Mouse (Mus musculus) CD4-positive, CD25-positive, alpha-beta regulatory T cell, adult 2 months (primary cell): ENCODE data around the gene Maz.

Experiments
- DNase-seq: peaks from one replicate; pipeline ENCODE4 v3.0.0-alpha.2; 2012; ENCODE audit warnings: low read depth, low spot score

Gene Maz

GRCm38 (mm10) chr7:127026984-127027726, at the start of gene Maz:
Gene Maz (minus strand): TSS chr7:127027037.
- peak; percentile 100 for DNase-seq

DNA sequence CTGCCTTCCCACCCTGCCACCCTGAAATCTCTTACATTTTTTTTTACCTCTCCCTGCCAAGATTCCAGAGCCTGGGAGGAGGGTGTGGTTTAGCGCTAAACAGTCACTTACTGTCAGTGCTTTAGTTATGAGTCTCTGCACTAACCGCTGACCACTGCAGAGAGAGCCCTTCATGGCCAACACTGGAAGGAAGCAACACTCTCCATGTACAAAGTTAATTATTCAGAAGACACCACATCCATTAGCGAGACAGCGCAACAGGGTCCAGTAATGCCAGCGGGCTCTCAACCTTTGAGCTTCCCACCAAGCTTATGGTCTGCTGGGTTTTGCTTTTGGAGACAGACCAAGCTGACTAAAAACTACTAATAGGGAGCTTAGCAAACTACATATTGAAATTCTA, 49.4 kb upstream of the Maz start:
- no peak for DNase-seq

- no peak for DNase-seq
Observed at GRCm38 (mm10) chr7:127073221-127073620, 46.4 kb upstream of the Maz start.

DNA sequence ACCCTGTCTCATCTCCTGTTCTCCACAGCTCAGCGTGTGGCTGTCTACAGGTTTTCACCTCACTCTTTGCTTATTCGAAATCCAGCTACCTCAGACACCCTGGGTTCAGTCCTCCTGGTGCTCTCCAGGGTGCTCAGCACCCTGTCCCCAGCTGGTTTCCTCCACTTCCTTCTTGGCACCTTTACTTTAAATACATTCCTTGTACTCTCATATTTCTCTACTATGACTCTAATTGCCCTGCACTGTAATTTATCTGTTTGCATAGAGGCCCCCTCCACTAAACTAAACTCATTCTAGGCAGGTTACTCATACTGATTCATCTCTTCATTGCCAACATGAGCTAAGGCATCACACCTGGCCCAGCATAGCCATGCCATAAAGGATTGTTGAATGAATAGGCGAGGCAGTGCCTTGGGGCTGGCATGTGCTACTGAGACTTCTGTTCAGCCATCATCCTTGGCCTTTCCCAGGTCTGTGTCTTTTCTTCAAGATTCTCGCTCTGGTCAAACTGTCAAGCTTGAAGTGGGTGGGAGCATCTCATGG, 44.1 kb upstream of the Maz start:
- DNase-seq = no peak

DNA sequence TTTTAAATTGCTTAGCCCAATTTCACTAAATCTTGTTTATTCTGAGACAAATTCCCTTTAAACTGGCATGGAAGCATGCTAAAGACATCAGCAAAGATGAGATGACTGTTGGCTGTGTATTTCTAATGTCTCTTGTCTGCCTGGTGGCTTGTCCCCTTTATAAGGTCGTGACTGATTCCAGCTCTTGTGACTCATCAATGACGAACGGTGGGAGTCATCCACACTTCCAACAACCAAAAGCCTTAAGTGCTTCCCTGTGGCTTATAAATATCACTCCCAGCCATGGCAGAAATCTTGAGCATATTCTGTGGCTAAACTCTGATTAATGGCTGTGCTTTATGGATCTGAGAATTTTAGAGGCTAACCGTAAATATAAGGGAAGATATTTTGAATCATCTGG, 39.5 kb upstream of the Maz start:
- no peak for DNase-seq

DNA sequence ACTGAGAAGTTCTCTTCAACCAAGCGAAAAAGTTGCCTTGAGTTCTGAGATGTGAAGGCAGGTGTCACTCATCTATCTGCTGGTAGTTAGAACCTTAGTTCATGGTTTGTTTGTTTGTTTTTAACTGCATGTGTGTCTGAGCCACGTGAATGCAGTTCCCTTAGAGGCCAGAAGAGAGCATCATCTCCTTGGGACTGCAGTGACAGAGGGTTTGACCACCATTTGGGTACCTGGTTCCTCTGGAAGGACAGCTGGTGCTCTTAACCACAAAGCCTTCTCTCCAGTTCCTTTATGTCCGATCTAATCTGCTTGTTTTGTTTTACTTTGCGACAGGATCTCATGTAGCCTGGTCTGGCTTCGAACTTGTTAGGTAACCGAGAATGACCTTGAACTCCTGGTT, 38.7 kb upstream of the Maz start:
- DNase-seq = no peak

GRCm38 (mm10) chr7:127055026-127055585, 28.3 kb upstream of the Maz start:
- peak; percentile 43 for DNase-seq

DNA sequence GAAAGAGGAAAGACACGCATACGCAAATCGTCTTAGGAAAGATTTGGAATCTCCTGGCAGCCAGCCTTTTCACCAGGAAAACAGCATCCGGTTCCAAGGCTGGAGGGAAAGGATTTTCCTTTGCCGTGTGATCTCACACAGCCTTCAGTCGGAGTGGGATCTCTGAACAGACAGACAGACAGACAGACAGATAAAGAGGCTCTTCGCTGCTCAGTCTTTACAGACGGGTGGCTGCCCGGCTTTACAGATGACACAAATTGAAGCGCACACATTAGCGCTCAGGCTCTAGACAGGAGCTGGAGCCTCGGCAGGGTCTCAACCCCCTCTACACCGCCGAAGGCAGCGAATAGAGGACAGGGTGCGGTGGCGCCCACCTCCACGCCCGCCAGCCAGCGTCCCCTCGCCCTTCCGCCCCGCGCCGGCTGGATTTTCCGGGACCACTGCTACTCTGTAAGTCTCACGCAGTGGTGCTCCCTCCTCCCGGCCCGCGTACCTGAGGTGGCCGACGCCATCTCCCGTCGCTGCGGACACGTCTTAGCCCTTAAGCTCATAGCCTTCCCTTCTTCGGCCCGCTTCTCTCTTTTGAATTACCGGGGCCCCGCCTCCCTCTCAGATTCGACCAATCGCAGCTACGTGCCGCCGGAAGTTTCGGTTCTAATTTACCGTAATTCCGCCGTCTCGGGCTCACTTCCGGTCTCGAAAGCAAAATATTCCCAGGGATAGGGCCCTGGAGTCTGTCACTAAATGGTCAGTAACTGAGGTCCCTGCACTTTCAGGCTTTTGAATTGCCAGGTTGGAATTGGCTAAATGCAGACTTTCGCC, 15.2 kb upstream of the Maz start, which contains the start of gene Kif22:
TSS of gene Kif22 (minus strand) at position 621 of the 822 bp plus-strand sequence.
- DNase-seq = peak; percentile 90

GRCm38 (mm10) chr7:127031244-127031643, 4.4 kb upstream of the Maz start:
- peak; percentile 55 for DNase-seq

GRCm38 (mm10) chr7:127030172-127030571, 3.3 kb upstream of the Maz start:
- DNase-seq = no peak

DNA sequence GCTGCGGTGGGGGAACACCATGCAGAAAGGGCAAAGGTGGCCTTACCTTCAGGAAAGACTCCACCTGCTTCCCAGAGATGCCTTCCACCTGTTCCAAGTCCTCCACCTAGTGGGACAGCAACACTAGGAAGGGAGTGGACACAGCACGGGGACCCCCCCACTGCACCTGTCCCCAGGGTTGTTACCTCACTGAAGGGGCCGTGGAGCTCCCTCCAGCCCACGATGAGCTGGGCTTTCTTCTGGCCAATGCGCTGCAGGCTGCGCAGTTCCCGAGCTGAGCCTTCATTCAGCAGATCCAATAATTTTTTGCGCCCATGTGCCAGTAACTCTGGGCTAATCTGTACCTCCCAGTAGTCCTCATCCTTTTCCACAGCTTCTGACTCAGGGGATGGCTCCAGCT, 1.0 kb upstream of the Maz start:
- DNase-seq = no peak

DNA sequence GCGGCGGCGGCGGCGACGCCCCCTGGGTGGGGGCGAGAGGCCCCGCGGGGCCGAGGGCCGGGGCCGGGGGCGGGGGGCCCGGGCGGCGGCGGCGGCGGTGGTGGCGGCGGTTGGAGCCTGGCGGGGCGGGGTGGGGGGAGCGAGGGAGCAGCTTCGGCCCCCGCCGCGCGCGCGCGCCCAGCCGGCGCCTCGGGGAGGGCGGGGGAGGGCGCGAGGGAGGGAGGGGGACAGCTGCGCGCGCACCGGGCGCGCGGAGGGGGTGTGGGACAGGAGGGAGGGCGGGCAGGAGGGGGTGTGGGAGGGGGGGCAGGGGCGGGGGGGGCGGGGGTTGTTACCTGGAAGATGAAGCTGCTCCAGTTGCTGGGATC, 237 bp downstream of the Maz start:
- no peak for DNase-seq

DNA sequence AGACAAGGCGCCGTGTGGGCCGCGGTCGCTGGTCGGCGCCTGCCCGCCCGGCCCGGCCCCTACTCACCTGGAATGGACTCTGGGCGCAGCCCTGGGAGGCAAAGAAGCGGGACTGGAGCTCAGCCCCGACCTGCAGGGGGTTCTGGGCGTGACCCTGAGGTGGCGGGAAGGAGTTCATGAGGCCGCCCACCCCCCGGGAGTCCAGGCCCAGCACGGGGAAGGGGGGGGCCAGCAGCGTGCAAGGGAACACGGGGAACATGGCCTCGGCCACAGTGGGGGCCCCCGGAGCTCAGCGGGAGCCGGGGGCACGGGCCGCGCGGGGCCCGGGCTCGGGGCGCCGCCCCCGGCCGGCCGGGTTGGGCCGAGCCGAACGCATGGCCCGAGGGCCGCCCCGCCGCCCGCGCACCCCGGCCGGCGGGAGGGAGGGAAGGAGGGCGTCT, 656 bp downstream of the Maz start:
- DNase-seq = peak; percentile 80

DNA sequence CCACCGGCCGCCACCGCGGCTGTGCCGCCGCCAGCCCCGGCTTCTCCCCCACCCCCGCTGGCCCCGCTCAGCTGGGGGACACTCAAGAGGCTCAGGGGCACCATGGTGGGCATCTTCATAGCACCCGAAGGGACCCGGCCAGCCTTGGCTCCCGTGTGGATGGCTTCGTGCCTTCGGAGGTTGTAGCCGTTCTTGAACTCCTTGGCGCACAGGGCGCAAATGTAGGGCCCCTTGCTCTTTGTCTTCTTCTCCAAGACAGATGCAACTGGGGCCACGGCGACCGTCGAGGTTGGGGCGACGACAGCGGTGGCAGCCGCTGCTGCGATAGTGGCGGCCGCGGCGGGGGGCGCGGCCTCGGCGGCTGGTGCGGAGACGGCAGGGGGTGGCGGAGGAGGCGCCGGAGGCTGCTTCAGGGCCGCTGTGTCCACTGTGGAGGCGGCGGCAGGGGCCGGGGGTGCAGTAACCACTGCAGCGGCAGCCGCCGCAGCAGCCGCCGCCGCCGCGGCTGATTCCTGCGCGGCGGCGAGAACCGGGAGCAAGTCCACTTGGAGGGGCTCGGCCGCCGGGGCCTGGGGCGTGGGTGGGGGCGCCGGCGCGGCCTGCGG, 1.2 kb downstream of the Maz start:
- peak; percentile 73 for DNase-seq

DNA sequence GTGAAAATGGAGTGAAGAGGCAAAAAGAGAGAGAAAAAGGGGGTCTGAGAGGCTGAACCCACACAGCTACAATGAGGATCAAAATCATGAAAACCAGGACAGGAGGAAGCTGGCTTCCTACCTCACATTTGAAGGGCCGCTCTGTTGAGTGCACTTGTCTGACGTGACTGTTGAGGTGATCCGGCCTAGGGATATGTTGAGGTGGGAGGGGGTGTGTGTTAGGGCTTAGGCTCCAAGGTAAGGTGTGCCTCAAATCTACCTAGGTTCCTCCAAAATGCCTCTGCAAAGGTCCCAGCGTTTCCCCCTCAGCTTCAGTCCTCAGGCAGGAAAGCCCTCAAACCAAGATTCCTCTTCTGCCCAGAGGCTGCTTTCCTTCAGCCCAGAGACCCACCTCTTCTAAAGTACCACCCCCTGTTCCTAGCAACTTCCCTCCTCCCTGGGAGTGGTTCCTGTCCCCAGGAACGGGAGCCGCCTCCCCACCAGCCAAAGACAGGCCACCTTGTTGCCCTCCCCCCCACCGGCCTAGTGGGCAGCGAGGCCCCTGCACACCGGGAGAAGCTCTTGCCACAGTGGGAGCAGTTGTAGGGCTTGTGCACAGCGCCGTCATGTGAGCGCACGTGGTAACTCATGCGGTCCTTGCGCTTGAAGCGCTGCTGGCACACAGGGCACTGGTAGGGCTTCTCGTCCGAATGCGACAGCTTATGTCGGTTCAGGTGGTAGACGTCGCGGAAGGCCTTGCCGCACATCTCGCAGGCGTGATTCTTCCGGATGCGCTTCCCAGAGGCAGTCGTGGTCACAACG, 1.9 kb downstream of the Maz start:
- DNase-seq = peak; percentile 90

DNA sequence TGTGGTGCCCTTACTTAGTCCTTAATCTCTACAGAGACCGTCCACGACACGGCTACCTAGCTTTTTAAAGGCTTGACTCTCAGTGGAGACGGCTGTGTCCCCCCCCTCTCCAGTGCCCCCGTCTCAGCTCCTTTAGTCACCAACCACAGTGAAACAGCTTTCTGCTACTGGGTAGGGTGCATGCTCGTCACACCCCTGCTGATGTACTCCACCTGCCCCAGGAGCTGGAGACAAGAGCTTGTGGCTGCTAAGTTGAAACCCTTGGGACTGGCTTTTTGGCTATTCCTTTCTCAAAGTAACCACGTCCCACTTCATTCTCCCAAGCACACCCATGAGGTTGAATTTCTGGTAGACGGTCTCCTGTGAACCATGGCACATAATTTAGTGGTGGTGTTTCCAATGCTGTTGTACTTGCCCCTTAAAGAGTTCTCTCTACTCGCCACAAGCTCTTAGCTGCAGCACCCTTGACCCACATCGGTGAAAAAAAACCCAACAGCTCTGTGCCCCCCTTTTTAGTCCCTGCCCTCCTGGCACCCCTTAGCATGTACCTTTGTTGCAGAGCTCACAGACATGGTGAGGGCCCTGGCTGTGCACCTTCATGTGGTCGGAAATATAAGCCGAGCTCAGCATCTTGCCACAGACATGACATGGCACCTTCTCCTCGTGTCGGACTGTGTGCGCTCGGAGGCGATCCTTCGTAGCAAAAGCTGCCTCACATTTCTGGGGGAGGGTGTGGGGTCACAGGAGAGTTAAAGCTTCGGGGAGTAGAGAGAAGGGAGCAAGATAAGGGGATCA, 2.7 kb downstream of the Maz start:
- peak; percentile 70 for DNase-seq

DNA sequence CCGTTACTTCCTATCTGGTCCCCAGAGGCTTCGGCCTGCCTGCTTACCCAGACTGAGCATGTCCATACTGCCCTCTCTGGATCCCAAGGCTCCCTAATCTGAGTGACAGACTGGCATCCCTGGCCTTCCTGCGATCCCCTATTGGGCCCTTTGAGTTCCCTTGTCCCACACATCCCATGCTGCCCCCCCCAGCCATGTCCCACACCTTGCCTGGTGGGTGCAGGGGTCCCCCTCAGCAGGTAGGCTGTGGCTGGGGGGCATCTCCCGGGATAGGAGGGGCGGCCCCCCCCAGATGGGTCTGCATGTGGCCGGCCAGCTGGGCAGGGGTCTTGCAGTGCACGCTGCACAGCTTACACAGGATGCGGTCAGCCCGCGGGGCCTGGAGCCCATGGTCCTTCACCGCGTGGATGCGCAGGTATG, 3.6 kb downstream of the Maz start:
- no peak for DNase-seq

- no peak for DNase-seq
Observed at GRCm38 (mm10) chr7:127022528-127023271, 4.1 kb downstream of the Maz start.
